Mouse (Mus musculus) cortical plate, adult 2 months (tissue): ENCODE measurements around the gene Dis3l2.

ENCODE experiments used
- CTCF ChIP-seq: fragments of 200-500 bp; IDR thresholded peaks from 2 replicates; pipeline ENCODE4 v1.5.1; 2011; ENCODE audit warnings: mild to moderate bottlenecking, control low read depth, low read length; ENCODE audit not compliant: insufficient read depth; ENCODE audit errors: extremely low read depth
- POLR2A ChIP-seq: fragments of 200-500 bp; IDR thresholded peaks from 2 replicates; pipeline ENCODE4 v1.6.1; 2011; ENCODE audit warnings: mild to moderate bottlenecking, low read length, control low read depth; ENCODE audit not compliant: insufficient read depth; ENCODE audit errors: extremely low read depth

DNA sequence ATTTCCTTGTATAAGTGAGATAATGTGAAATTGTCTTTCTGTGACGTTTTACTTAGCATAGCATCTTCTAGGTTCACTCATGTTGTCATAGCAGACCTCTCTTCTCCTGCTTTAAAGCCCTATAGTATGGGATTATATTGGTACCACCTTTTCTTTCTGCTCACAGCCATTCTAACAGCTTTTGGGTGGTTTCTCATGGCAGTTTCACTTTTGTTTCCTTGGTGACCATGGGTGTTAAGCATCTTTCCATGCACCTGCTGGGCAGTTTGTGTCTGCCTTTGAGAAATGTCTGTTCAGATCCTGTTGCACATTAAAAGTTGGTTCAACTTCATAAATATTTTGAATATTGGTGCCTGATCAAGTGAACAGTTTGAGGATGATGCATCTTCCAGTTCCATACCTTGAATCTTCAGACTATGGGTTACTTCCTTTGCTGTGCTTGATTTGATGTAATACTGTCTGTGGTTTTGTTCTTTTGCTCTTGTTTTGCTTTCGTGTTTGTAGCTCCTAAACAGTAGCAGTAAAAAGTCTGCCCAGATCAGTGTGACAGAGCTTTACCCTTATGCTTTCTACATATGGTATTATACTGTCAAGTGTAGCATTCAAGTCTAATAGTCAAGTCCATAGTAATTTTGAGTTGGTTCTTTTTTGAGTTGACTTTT is 29.7 kb downstream of the Dis3l2 start:
- TF ChIP-seq CTCF (no peak), POLR2A (no peak)
